In genomic region chr5:139200770-139201569, GRCm38 (mm10) we compare ENCODE assay signal across 8 mouse cellular contexts. TPM values are rescaled to one million over a fixed set of nuclear protein-coding genes. Genes with fewer than 3 reads are reported as not detected.
DNase-seq lines count a peak whose midpoint lies in the region; ATAC-seq lines count a peak whose summit lies in the region.

No protein-coding gene starts in this region.

- WGBS in hindbrain, embryonic 11.5 days: 1% methylated on average over 55 of the region's 57 CpGs
- WGBS in midbrain, embryonic 10.5 days: 1% methylated on average over 52 of the region's 57 CpGs

- H3K4me1 ChIP-seq in hindbrain, embryonic 11.5 days (replicated peaks; ENCODE audit: control insufficient read depth, insufficient read depth, low read length): peaks cover 8% of the 10 kb centered on the region
- peaks cover 28% of the 10 kb centered on the region for H3K4me1 ChIP-seq in midbrain, embryonic 10.5 days

- peak overlapping the region; percentile 96 for H3K4me3 ChIP-seq in hindbrain, embryonic 11.5 days (ENCODE audit: low read depth, low read length)
- peak overlapping the region; percentile 98 for H3K4me3 ChIP-seq in midbrain, embryonic 10.5 days

- H3K9me3 ChIP-seq in hindbrain, embryonic 11.5 days (ENCODE audit: control insufficient read depth, low read length): no peaks in the 10 kb centered on the region
- no peaks in the 10 kb centered on the region for H3K9me3 ChIP-seq in midbrain, embryonic 10.5 days (replicated peaks)

- H3K27me3 ChIP-seq in hindbrain, embryonic 11.5 days (ENCODE audit: control insufficient read depth, insufficient read depth, low read length): no peaks in the 10 kb centered on the region
- no peaks in the 10 kb centered on the region for H3K27me3 ChIP-seq in midbrain, embryonic 10.5 days (ENCODE audit: low read depth, poor library complexity, severe bottlenecking)

- peak; percentile 31 for DNase-seq in adrenal gland, postnatal 25 days
- DNase-seq in adrenal gland, adult 2 months: no peak
- DNase-seq in right cerebral cortex, postnatal 4 days: peak; percentile 16
- no peak for DNase-seq in right cerebral cortex, adult 2 months (ENCODE audit: low spot score in 2 of 2)
- DNase-seq in hindbrain, embryonic 11.5 days (ENCODE audit: low spot score): peak; percentile 44
- no peak for DNase-seq in midbrain, embryonic 10.5 days (ENCODE audit: low spot score)
- DNase-seq in retina, postnatal 1 day: no peak
- no peak for DNase-seq in layer of hippocampus, postnatal 14 days (ENCODE audit: low spot score in 2 of 2)

- H3K9ac ChIP-seq in hindbrain, embryonic 11.5 days (ENCODE audit: low read depth, low read length): peak overlapping the region; percentile 88

- no peak; the same call in 1 of the 2 replicates for ATAC-seq in hindbrain, embryonic 11.5 days (ENCODE audit: low FRiP score)

- 0 out of 2 replicates have a peak overlapping the region, but pooled peaks have one; percentile 10 for H3K27ac ChIP-seq in hindbrain, embryonic 11.5 days (ENCODE audit: low read depth, low read length)
- H3K27ac ChIP-seq in midbrain, embryonic 10.5 days (replicated peaks): peak overlapping the region; percentile 91

- H3K4me2 ChIP-seq in hindbrain, embryonic 11.5 days (replicated peaks; ENCODE audit: low read depth, low read length): peak overlapping the region; percentile 95

- H3K36me3 ChIP-seq in hindbrain, embryonic 11.5 days (ENCODE audit: control insufficient read depth, insufficient read depth, low read length): no peaks in the 10 kb centered on the region
- H3K36me3 ChIP-seq in midbrain, embryonic 10.5 days: 0 out of 2 replicates have a peak, but pooled peaks cover 7% of the 10 kb centered on the region

RNA-seq across cellular contexts. Expression of gene Sun1, which starts 0.5 kb away (rescaled TPM):
- total RNA-seq in adrenal gland, postnatal 25 days (2021): 87.9 and 109 TPM in 2 replicates
- total RNA-seq in adrenal gland, adult 2 months (2021): 10 to 100 TPM; 74.4 to 93.7 TPM
- polyA plus RNA-seq in adrenal gland, adult 2 months (2012; rRNA removed): 44.5 and 61.5 TPM in 2 replicates
- polyA plus RNA-seq in hindbrain, embryonic 11.5 days (2014; fragmentation: Nextera tagmentation; extraction: Ambion mirVana): 38.4 and 43.8 TPM in 2 replicates
- 46.9 and 49.6 TPM in 2 replicates for polyA plus RNA-seq in midbrain, embryonic 10.5 days (2016; fragmentation: Nextera tagmentation; extraction: Ambion mirVana)
- 10 to 100 TPM; 66.9 to 73.5 TPM for total RNA-seq in layer of hippocampus, postnatal 14 days (2021)

RNA-seq across cellular contexts. Expression of gene Dnaaf5, which starts 50.9 kb away (rescaled TPM):
- 20.7 and 25.3 TPM in 2 replicates for total RNA-seq in adrenal gland, postnatal 25 days (2021)
- total RNA-seq in adrenal gland, adult 2 months (2021): 10 to 100 TPM; 20.1 to 24.2 TPM
- polyA plus RNA-seq in adrenal gland, adult 2 months (2012; rRNA removed): 46.2 and 48.9 TPM in 2 replicates
- 5.3 and 7.2 TPM in 2 replicates for polyA plus RNA-seq in hindbrain, embryonic 11.5 days (2014; fragmentation: Nextera tagmentation; extraction: Ambion mirVana)
- 6.7 and 7.7 TPM in 2 replicates for polyA plus RNA-seq in midbrain, embryonic 10.5 days (2016; fragmentation: Nextera tagmentation; extraction: Ambion mirVana)
- 1 to 10 TPM; 7.0 to 7.4 TPM for total RNA-seq in layer of hippocampus, postnatal 14 days (2021)

RNA-seq across cellular contexts. Expression of gene Get4, which starts 51.2 kb away (rescaled TPM):
- 75.7 and 104 TPM in 2 replicates for total RNA-seq in adrenal gland, postnatal 25 days (2021)
- 10 to 100 TPM; 68.8 to 91.5 TPM for total RNA-seq in adrenal gland, adult 2 months (2021)
- 219 and 241 TPM in 2 replicates for polyA plus RNA-seq in adrenal gland, adult 2 months (2012; rRNA removed)
- 112 and 121 TPM in 2 replicates for polyA plus RNA-seq in hindbrain, embryonic 11.5 days (2014; fragmentation: Nextera tagmentation; extraction: Ambion mirVana)
- polyA plus RNA-seq in midbrain, embryonic 10.5 days (2016; fragmentation: Nextera tagmentation; extraction: Ambion mirVana): 168 and 187 TPM in 2 replicates
- 10 to 100 TPM; 45.5 to 49.2 TPM for total RNA-seq in layer of hippocampus, postnatal 14 days (2021)

RNA-seq across cellular contexts. Expression of gene Prkar1b, which starts 51.2 kb away (rescaled TPM):
- total RNA-seq in adrenal gland, postnatal 25 days (2021): 20.9 and 28.5 TPM in 2 replicates
- 10 to 100 TPM; 32.5 to 56.3 TPM for total RNA-seq in adrenal gland, adult 2 months (2021)
- 31.8 and 34.3 TPM in 2 replicates for polyA plus RNA-seq in adrenal gland, adult 2 months (2012; rRNA removed)
- polyA plus RNA-seq in hindbrain, embryonic 11.5 days (2014; fragmentation: Nextera tagmentation; extraction: Ambion mirVana): 19.9 and 26.4 TPM in 2 replicates
- 9.4 and 21.6 TPM in 2 replicates for polyA plus RNA-seq in midbrain, embryonic 10.5 days (2016; fragmentation: Nextera tagmentation; extraction: Ambion mirVana)
- 100 to 1,000 TPM; 387 to 389 TPM for total RNA-seq in layer of hippocampus, postnatal 14 days (2021)

Comparison
In these comparisons a context has a peak if more than half of its experiments do, and no peak if none do; other contexts are left out.
1. DNase-seq: peak in adrenal gland, postnatal 25 days (single experiment), right cerebral cortex, postnatal 4 days (single experiment) and hindbrain, embryonic 11.5 days (single experiment); none in adrenal gland, adult 2 months (single experiment), right cerebral cortex, adult 2 months (0 of 2), midbrain, embryonic 10.5 days (single experiment), retina, postnatal 1 day (single experiment) and layer of hippocampus, postnatal 14 days (0 of 2).